Mouse (Mus musculus) liver, embryonic 16.5 days (tissue): ENCODE data around the gene Timmdc1. TPM values are rescaled to one million over a fixed set of nuclear protein-coding genes. Genes with fewer than 3 reads are reported as not detected.
"Not testable (repeated sequence)": the region's sequence is repeated elsewhere in the genome, so short reads cannot be mapped to it uniquely, and the experiment has no call there.

Experiments
- ATAC-seq: fragments of 200-750 bp; cut with Nextera tagmentation; 2 replicates; pipeline ENCODE4 v1.8.0; 2017; ENCODE audit warnings: low read depth, mild to moderate bottlenecking, moderate number of reproducible peaks, moderate library complexity
- H3K27ac ChIP-seq: fragments of 300-500 bp; sonication (generic); 2 replicates; pipeline ENCODE4 v1.5.1; 2014; ENCODE audit warnings: mild to moderate bottlenecking, low read length
- H3K27me3 ChIP-seq: fragments of 300-500 bp; sonication (generic); 2 replicates; pipeline ENCODE4 v1.6.1; 2014; ENCODE audit warnings: low read depth, low read length, mixed read lengths; ENCODE audit not compliant: control insufficient read depth, insufficient read depth
- H3K36me3 ChIP-seq: fragments of 300-500 bp; sonication (generic); 2 replicates; pipeline ENCODE4 v1.6.1; 2014; ENCODE audit warnings: mild to moderate bottlenecking; ENCODE audit not compliant: control insufficient read depth, insufficient read depth
- H3K4me1 ChIP-seq: fragments of 300-500 bp; sonication (generic); 2 replicates; pipeline ENCODE4 v1.6.1; 2014; ENCODE audit warnings: low read depth, low read length, mixed read lengths; ENCODE audit not compliant: control insufficient read depth
- H3K4me2 ChIP-seq: fragments of 300-500 bp; sonication (generic); 2 replicates; pipeline ENCODE4 v1.6.1; 2014; ENCODE audit warnings: low read depth, low read length, mixed read lengths
- H3K4me3 ChIP-seq: fragments of 300-500 bp; sonication (generic); 2 replicates; pipeline ENCODE4 v1.5.1; 2014; ENCODE audit warnings: low read depth, mild to moderate bottlenecking, low read length
- H3K9ac ChIP-seq: fragments of 300-500 bp; sonication (generic); 2 replicates; pipeline ENCODE4 v1.6.1; 2014; ENCODE audit warnings: low read depth, low read length
- H3K9me3 ChIP-seq: fragments of 300-500 bp; sonication (generic); replicated peaks from 2 replicates; pipeline ENCODE4 v1.6.1; 2016; ENCODE audit warnings: low read length; ENCODE audit not compliant: control insufficient read depth
- WGBS: fragments of 180-500 bp; shearing (Covaris S2); extraction: QIAGEN DNeasy Blood & Tissue Kit; methylation state at CpG from one replicate; pipeline ENCODE4 v1.1.7; 2014; ENCODE audit not compliant: insufficient replicate concordance; 5-methylcytosine and 5-hydroxymethylcytosine counted together
- polyA plus RNA-seq: library from polyadenylated mRNA; unstranded; fragments of >200 nt; fragmentation: Nextera tagmentation; extraction: Ambion mirVana; gene quantifications from 2 replicates; pipeline ENCODE4 v1.2.1, GENCODE M21; 2015

The Timmdc1 gene
- polyA plus RNA-seq, 1 experiment from 2014 or later, result 10.6 TPM

GRCm38 (mm10) chr16:38481327-38481726 is 41.1 kb downstream of the Timmdc1 start:
- Histone ChIP-seq H3K27ac (no peak overlapping the region), H3K36me3 (no peaks in the 10 kb centered on the region), H3K4me3 (no peak overlapping the region), H3K9ac (no peak overlapping the region), H3K4me1 (peaks cover 22% of the 10 kb centered on the region), H3K4me2 (peak overlapping the region; percentile 19; the same call in 1 of the 2 replicates), H3K9me3 (no peaks in the 10 kb centered on the region), H3K27me3 (peaks cover 19% of the 10 kb centered on the region)
- ATAC-seq, result peak; percentile 75
- 25% methylated on average over 4 of the region's 4 CpGs for WGBS

- Histone ChIP-seq H3K4me2 (no peak overlapping the region), H3K4me1 (peaks cover 23% of the 10 kb centered on the region), H3K9ac (no peak overlapping the region), H3K4me3 (no peak overlapping the region), H3K27ac (no peak overlapping the region), H3K27me3 (no peaks in the 10 kb centered on the region), H3K36me3 (no peaks in the 10 kb centered on the region), H3K9me3 (no peaks in the 10 kb centered on the region)
- 75% methylated on average over 3 of the region's 3 CpGs for WGBS
- no peak for ATAC-seq
These were observed 44.2 kb downstream of the Timmdc1 start for GRCm38 (mm10) chr16:38478296-38478695.

- H3K9me3 ChIP-seq, H3K36me3 ChIP-seq, H3K27ac ChIP-seq, H3K9ac ChIP-seq, ATAC-seq, H3K27me3 ChIP-seq: not testable (repeated sequence)
- Histone ChIP-seq H3K4me2 (peak overlapping the region; percentile 87), H3K4me1 (peaks cover 23% of the 10 kb centered on the region), H3K4me3 (peak overlapping the region; percentile 57)
- 50% methylated on average over 14 of the region's 14 CpGs for WGBS
These were observed 45.2 kb downstream of the Timmdc1 start for GRCm38 (mm10) chr16:38477241-38477608.

DNA sequence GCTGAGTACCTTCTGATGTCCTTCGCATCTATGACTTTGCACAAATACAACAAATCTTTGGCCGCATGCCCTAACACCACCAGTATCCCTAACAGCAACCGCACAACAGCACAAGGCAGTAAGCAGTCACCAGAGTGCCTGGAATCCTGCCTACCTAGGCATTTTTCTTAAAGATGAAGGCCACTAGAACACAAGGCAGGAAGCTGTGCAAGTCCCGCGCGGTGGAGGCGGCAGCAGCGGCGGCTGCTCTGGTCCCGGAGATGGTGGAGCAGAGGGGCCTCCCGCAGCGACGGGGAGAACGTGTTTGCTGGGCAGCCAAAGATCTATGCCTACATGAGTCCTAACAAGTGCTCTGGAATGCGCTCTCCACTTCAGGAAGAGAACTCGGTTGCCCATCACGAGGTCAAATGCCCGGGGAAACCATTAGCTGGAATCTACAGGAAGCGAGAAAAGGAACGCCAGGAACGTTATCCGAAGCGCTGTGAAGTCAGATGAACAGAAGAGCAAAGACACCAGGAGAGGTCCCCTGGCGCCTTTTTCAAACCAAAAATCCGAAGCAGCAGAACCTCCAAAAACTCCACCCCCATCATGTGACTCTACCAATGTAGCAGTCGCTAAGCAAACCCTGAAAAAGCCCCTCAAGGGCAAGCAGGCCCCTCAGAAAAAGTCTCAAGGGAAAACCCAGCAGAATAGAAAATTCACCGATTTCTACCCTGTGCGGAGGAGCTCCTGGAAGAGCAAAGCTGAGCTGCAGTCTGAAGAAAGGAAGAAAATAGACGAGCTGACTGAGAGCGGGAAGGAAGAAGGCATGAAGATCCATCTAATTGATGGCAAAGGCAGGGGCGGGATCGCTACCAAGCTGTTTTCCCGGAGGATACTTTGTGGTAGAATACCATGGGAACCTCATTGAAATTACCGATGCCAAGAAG is 45.9 kb downstream of the Timmdc1 start:
- Histone ChIP-seq H3K27me3 (no peaks in the 10 kb centered on the region), H3K9ac (peak overlapping the region; percentile 62), H3K4me3 (peak overlapping the region; percentile 57), H3K4me2 (peak overlapping the region; percentile 87), H3K27ac (0 out of 2 replicates have a peak overlapping the region, but pooled peaks have one; percentile 10), H3K4me1 (peaks cover 23% of the 10 kb centered on the region), H3K9me3 (no peaks in the 10 kb centered on the region), H3K36me3 (no peaks in the 10 kb centered on the region)
- peak; percentile 42 for ATAC-seq
- 10% methylated on average over 34 of the region's 34 CpGs for WGBS

DNA sequence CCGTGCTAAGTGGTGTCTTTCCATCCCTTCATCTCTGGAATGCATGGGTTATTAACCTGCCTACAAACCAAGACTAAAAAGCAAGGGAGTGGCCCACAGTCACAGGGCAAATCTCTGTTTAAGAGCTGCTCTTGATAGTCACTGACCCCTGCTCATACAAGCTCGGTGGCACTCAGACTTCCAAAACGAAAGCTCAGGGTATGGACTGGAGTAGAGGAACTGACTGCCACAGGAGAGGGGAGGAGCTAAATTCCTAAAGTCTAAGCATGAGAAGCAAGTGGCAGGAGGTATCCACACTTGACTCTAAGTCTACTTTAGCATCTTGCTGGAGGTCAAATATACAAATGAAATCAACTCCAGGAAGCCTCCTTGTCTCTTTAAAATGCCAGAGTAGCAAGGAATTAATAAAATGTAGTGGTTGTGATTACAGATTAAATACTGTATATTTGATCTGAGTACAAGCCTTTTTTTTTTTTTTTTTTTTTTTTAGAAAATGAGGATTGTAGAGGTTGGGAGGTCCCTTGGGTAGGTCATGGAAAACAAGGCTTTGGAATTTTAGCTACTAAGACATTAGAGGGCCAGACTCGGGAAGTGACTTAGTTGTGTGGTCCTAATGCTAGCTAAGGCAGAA is 46.7 kb downstream of the Timmdc1 start:
- Histone ChIP-seq H3K4me1 (peaks cover 17% of the 10 kb centered on the region), H3K27ac (no peak overlapping the region), H3K4me3 (peak overlapping the region; percentile 57), H3K9me3 (no peaks in the 10 kb centered on the region), H3K4me2 (peak overlapping the region; percentile 87), H3K36me3 (no peaks in the 10 kb centered on the region), H3K9ac (no peak overlapping the region), H3K27me3 (no peaks in the 10 kb centered on the region)
- whole genome bisulfite sequencing, result 38% methylated on average over 4 of the region's 4 CpGs
- no peak for ATAC-seq

- Histone ChIP-seq H3K4me3 (no peak overlapping the region), H3K4me2 (no peak overlapping the region), H3K9ac (no peak overlapping the region), H3K36me3 (no peaks in the 10 kb centered on the region), H3K9me3 (no peaks in the 10 kb centered on the region), H3K27me3 (no peaks in the 10 kb centered on the region), H3K27ac (no peak overlapping the region), H3K4me1 (peaks cover 15% of the 10 kb centered on the region)
- no peak for ATAC-seq
- 62% methylated on average over 9 of the region's 9 CpGs for WGBS
These were observed 47.7 kb downstream of the Timmdc1 start for GRCm38 (mm10) chr16:38474677-38475286.

DNA sequence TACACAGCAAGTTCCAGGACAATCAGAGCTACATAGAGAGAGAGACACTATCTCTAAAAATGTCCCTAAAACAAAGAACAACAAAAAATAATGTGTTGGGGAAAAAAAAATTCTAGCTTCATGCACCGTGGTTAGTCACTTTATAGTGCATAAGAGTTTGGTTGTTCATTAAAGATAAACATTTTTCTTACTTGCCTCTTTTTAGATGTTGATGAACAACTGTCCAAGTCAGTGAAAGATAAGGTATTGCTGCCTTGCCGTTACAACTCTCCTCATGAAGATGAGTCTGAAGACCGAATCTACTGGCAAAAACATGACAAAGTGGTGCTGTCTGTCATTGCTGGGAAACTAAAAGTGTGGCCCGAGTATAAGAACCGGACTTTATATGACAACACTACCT is 48.8 kb downstream of the Timmdc1 start:
- Histone ChIP-seq H3K9me3 (no peaks in the 10 kb centered on the region), H3K27ac (no peak overlapping the region), H3K36me3 (no peaks in the 10 kb centered on the region), H3K27me3 (no peaks in the 10 kb centered on the region), H3K9ac (no peak overlapping the region), H3K4me1 (peaks cover 15% of the 10 kb centered on the region), H3K4me3 (no peak overlapping the region), H3K4me2 (no peak overlapping the region)
- no peak for ATAC-seq
- whole genome bisulfite sequencing, result 41% methylated on average over 5 of the region's 5 CpGs

GRCm38 (mm10) chr16:38472507-38472873 is 50.0 kb downstream of the Timmdc1 start:
- Histone ChIP-seq H3K4me3 (no peak overlapping the region), H3K27ac (no peak overlapping the region), H3K4me1 (peaks cover 18% of the 10 kb centered on the region), H3K4me2 (no peak overlapping the region), H3K9ac (no peak overlapping the region), H3K36me3 (no peaks in the 10 kb centered on the region), H3K9me3 (no peaks in the 10 kb centered on the region), H3K27me3 (no peaks in the 10 kb centered on the region)
- 32% methylated on average over 5 of the region's 5 CpGs for WGBS
- ATAC-seq, result peak; percentile 52
